9 mouse cellular contexts compared by ENCODE assay signal in genomic region chr8:107411391-107411790, GRCm38 (mm10). TPM values are rescaled to one million over a fixed set of nuclear protein-coding genes. Genes with fewer than 3 reads are reported as not detected.
DNase-seq lines count a peak whose midpoint lies in the region; ATAC-seq and TF ChIP-seq lines count a peak whose summit lies in the region.
"Had no signal": no experiment of that assay in that cellular context is flagged by ENCODE, and none has a peak within 500 bp of the region (broad histone marks: within the 10 kb centered on the region; RNA-seq: fewer than 3 reads in every experiment).

No protein-coding gene starts in this region.

- H3K27me3 ChIP-seq in midbrain, embryonic 11.5 days (ENCODE audit: control insufficient read depth, insufficient read depth, low read length), result no peaks in the 10 kb centered on the region
- H3K27me3 ChIP-seq in midbrain, embryonic 16.5 days (ENCODE audit: control insufficient read depth, insufficient read depth, low read depth, low read length), result no peaks in the 10 kb centered on the region
- H3K27me3 ChIP-seq: stomach, embryonic 15.5 days had no signal

- no peak for ATAC-seq in midbrain, embryonic 11.5 days (ENCODE audit: low FRiP score)
- ATAC-seq in midbrain, embryonic 16.5 days, result no peak

- no peaks in the 10 kb centered on the region for H3K4me1 ChIP-seq in midbrain, embryonic 11.5 days (ENCODE audit: control insufficient read depth, insufficient read depth, low read length)
- H3K4me1 ChIP-seq in midbrain, embryonic 16.5 days (ENCODE audit: control insufficient read depth, insufficient read depth, low read length), result no peaks in the 10 kb centered on the region
- H3K4me1 ChIP-seq in olfactory bulb, adult 2 months (ENCODE audit: control insufficient read depth, insufficient read depth, low read length), result no peaks in the 10 kb centered on the region
- H3K4me1 ChIP-seq: stomach, embryonic 15.5 days had no signal

- no peak overlapping the region for H3K4me2 ChIP-seq in midbrain, embryonic 11.5 days
- H3K4me2 ChIP-seq in midbrain, embryonic 16.5 days (ENCODE audit: low read length), result no peak overlapping the region
- H3K4me2 ChIP-seq: stomach, embryonic 15.5 days had no signal

- TF ChIP-seq POLR2A in olfactory bulb, adult 2 months (IDR thresholded peaks at IDR 0.05; ENCODE audit: insufficient read depth, low read depth, low read length), result no peak

- peak; percentile 29; the same call in 1 of the 2 replicates for TF ChIP-seq CTCF in olfactory bulb, adult 2 months (IDR thresholded peaks at IDR 0.05; ENCODE audit: insufficient read depth, low read depth, low read length)

- no peak overlapping the region for H3K27ac ChIP-seq in midbrain, embryonic 11.5 days (ENCODE audit: low read depth, low read length)
- H3K27ac ChIP-seq in midbrain, embryonic 16.5 days (ENCODE audit: low read length), result no peak overlapping the region
- H3K27ac ChIP-seq in olfactory bulb, adult 2 months (ENCODE audit: insufficient read depth, low read depth, low read length), result no peak overlapping the region
- H3K27ac ChIP-seq: stomach, embryonic 15.5 days had no signal

- DNase-seq in midbrain, embryonic 11.5 days (ENCODE audit: low spot score, missing footprints), result peak; percentile 91
- DNase-seq in WW6 (ENCODE audit: low read depth, low spot score), result peak; percentile 55
- peak; percentile 46 for DNase-seq in forelimb bud, embryonic 11.5 days (ENCODE audit: low read depth, low spot score)
- DNase-seq in heart, postnatal 10 days, result no peak
- no peak for DNase-seq in right cerebral cortex, postnatal 10 days (ENCODE audit: low spot score in 2 of 2)

- 67% methylated on average over 4 of the region's 4 CpGs for WGBS in midbrain, embryonic 11.5 days
- 83% methylated on average over 4 of the region's 4 CpGs for WGBS in midbrain, embryonic 16.5 days
- 71% methylated on average over 4 of the region's 4 CpGs for WGBS in olfactory bulb, adult 2 months

- H3K9ac ChIP-seq in midbrain, embryonic 11.5 days (ENCODE audit: low read length), result no peak overlapping the region
- H3K9ac ChIP-seq in midbrain, embryonic 16.5 days (ENCODE audit: low read depth, low read length), result no peak overlapping the region
- H3K9ac ChIP-seq: stomach, embryonic 15.5 days had no signal

- intact Hi-C loops in heart, postnatal 10 days (cut with DNase I), result no loop called here

- peaks cover 31% of the 10 kb centered on the region for H3K36me3 ChIP-seq in midbrain, embryonic 11.5 days (ENCODE audit: control insufficient read depth, insufficient read depth, low read length)
- peaks cover 40% of the 10 kb centered on the region for H3K36me3 ChIP-seq in midbrain, embryonic 16.5 days (ENCODE audit: control insufficient read depth, insufficient read depth, low read length)

- H3K4me3 ChIP-seq in midbrain, embryonic 11.5 days (ENCODE audit: low read depth, low read length), result no peak overlapping the region
- no peak overlapping the region for H3K4me3 ChIP-seq in midbrain, embryonic 16.5 days (ENCODE audit: low read depth, low read length)
- no peak overlapping the region for H3K4me3 ChIP-seq in olfactory bulb, adult 2 months (ENCODE audit: insufficient read depth, low read depth, low read length)
- H3K4me3 ChIP-seq: erythroblast, embryonic 14.5 days; stomach, embryonic 15.5 days had no signal

- H3K9me3 ChIP-seq in midbrain, embryonic 11.5 days (ENCODE audit: control insufficient read depth, low read length), result no peaks in the 10 kb centered on the region
- H3K9me3 ChIP-seq in midbrain, embryonic 16.5 days (replicated peaks; ENCODE audit: control insufficient read depth, low read length, poor library complexity, severe bottlenecking), result no peaks in the 10 kb centered on the region
- H3K9me3 ChIP-seq: stomach, embryonic 15.5 days had no signal

RNA-seq across cellular contexts. Expression of gene Nqo1, which starts 8.4 kb away (rescaled TPM):
- polyA plus RNA-seq in midbrain, embryonic 11.5 days (2014; fragmentation: Nextera tagmentation; extraction: Ambion mirVana), result 6.7 and 7.9 TPM in 2 replicates
- 5.3 and 7.1 TPM in 2 replicates for polyA plus RNA-seq in midbrain, embryonic 16.5 days (2015; fragmentation: Nextera tagmentation; extraction: Ambion mirVana)
- not detected in 2 replicates for polyA plus RNA-seq in olfactory bulb, adult 2 months (2012; ENCODE audit: insufficient read depth, insufficient read length, low replicate concordance, missing spikeins)
- 10 to 100 TPM; 14.8 to 17.0 TPM for total RNA-seq in heart, postnatal 10 days (2021)

RNA-seq across cellular contexts. Expression of gene Nob1, which starts 13.5 kb away (rescaled TPM):
- polyA plus RNA-seq in midbrain, embryonic 11.5 days (2014; fragmentation: Nextera tagmentation; extraction: Ambion mirVana), result 69.5 and 81.7 TPM in 2 replicates
- 67.8 and 73.1 TPM in 2 replicates for polyA plus RNA-seq in midbrain, embryonic 16.5 days (2015; fragmentation: Nextera tagmentation; extraction: Ambion mirVana)
- not detected in 2 replicates for polyA plus RNA-seq in olfactory bulb, adult 2 months (2012; ENCODE audit: insufficient read depth, insufficient read length, low replicate concordance, missing spikeins)
- 10 to 100 TPM; 23.3 to 26.1 TPM for total RNA-seq in heart, postnatal 10 days (2021)

RNA-seq across cellular contexts. Expression of gene Wwp2, which starts 24.8 kb away (rescaled TPM):
- 53.1 and 56.4 TPM in 2 replicates for polyA plus RNA-seq in midbrain, embryonic 11.5 days (2014; fragmentation: Nextera tagmentation; extraction: Ambion mirVana)
- polyA plus RNA-seq in midbrain, embryonic 16.5 days (2015; fragmentation: Nextera tagmentation; extraction: Ambion mirVana), result 39.0 and 42.7 TPM in 2 replicates
- 146 TPM in 1 of 2 replicates, not detected in the other for polyA plus RNA-seq in olfactory bulb, adult 2 months (2012; ENCODE audit: insufficient read depth, insufficient read length, low replicate concordance, missing spikeins)
- total RNA-seq in heart, postnatal 10 days (2021), result 10 to 100 TPM; 27.2 to 30.1 TPM

Comparison
In these comparisons a context has a peak if more than half of its experiments do, and no peak if none do; other contexts are left out.
1. DNase-seq: peak in midbrain, embryonic 11.5 days (single experiment), WW6 (single experiment) and forelimb bud, embryonic 11.5 days (single experiment); none in heart, postnatal 10 days (0 of 2) and right cerebral cortex, postnatal 10 days (0 of 2).
2. RNA of gene Nob1, which starts 13.5 kb away (polyA plus RNA-seq): 69.5 to 81.7 TPM in midbrain, embryonic 11.5 days and 67.8 to 73.1 TPM in midbrain, embryonic 16.5 days; not detected in olfactory bulb, adult 2 months; every median in the first group is over 10 times any median in the second.